Comparison of ENCODE assay signal across 8 mouse cellular contexts in the genomic region with DNA sequence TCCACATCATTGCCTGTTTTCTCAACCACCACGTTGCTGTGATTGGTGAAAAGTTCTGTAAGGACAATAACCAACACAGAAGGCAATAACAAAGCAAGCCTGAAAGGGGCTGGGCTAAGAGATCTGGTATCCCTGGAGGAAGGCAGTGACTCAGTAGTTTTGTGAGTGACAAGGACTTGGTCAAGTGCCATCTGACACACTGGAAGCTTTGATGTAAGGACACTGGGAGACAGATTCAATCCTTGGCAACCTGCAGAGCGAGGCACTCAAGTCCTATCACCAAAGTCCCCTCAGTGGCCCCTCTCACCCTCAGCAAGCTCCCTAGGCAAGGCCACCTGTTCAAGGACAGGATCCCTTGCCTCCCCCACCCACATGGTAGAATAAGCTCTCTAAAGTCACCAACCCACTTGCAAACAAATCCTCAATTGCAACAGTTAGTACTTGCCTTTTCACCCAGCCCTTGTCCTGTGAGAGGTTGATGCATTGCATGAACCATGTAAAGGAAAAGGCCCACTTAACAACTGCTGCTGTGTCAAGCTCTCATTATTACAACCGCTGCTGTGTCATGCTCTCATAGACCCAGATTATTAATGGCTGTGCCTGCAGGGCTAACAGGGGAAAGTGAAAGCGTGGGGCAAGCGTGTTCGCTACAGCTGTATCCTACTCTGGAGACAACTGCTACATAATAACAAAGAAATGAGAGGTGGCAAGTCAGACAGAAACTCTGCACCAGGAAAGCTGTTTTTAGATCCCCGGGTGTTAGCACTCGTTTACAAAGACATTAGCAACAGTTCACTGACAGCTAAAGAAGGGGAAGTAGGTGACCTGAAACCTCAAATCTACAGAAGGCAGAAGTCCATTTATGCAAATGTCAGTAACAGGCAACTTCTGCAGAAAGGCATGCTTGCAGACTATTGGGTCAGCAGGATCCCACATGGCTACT. TPM values are rescaled to one million over a fixed set of nuclear protein-coding genes. Genes with fewer than 3 reads are reported as not detected.
DNase-seq lines count a peak whose midpoint lies in the region; ATAC-seq and TF ChIP-seq lines count a peak whose summit lies in the region.

No protein-coding gene starts in this region.

- DNase-seq in layer of hippocampus, adult 2 months (ENCODE audit: low spot score in 2 of 2): no peak
- DNase-seq in layer of hippocampus, postnatal 36 days: no peak
- DNase-seq in kidney, adult 18-20 months: peak; percentile 32
- peak; percentile 46 for DNase-seq in lung, postnatal 25 days (ENCODE audit: low spot score)
- DNase-seq in spleen, adult 18-20 months: peak; percentile 45 to 46
- no peak for DNase-seq in layer of hippocampus, adult 8-10 months (ENCODE audit: low spot score in 2 of 2)
- DNase-seq in frontal cortex, postnatal 14 days (ENCODE audit: low spot score in 2 of 2): no peak

- peak overlapping the region; percentile 16; the same call in 1 of the 2 replicates for H3K27ac ChIP-seq in layer of hippocampus, adult 2 months

- H3K4me3 ChIP-seq in layer of hippocampus, adult 2 months: no peak overlapping the region; the same call in 1 of the 2 replicates

- ATAC-seq in granulocyte monocyte progenitor cell, adult 5-6 weeks (replicated peaks; ENCODE audit: poor library complexity, severe bottlenecking): peak; percentile 88

- no peak for TF ChIP-seq CTCF in layer of hippocampus, adult 2 months (conservative IDR thresholded peaks at IDR 0.05)

RNA-seq across cellular contexts. Expression of gene Hhat, which starts 18.1 kb away (rescaled TPM):
- 1 to 10 TPM; 1.6 TPM for total RNA-seq in layer of hippocampus, adult 2 months (2021)
- total RNA-seq in layer of hippocampus, postnatal 36 days (2021): 1 to 10 TPM in 1 of 2 experiments, under 1 TPM in 1; 0.62 to 1.3 TPM
- total RNA-seq in granulocyte monocyte progenitor cell, adult 5-6 weeks (2014; fragmentation: Nextera tagmentation): 1.0 and 2.1 TPM in 2 replicates
- 1.6 and 2.4 TPM in 2 replicates for total RNA-seq in granulocyte monocyte progenitor cell, adult 5-6 weeks (2017)
- total RNA-seq in layer of hippocampus, adult 8-10 months (2022): 1 to 10 TPM; 1.4 to 2.1 (median 1.7) TPM

Comparison
In these comparisons a context has a peak if more than half of its experiments do, and no peak if none do; other contexts are left out.
1. DNase-seq: peak in kidney, adult 18-20 months (single experiment), lung, postnatal 25 days (single experiment) and spleen, adult 18-20 months (2 of 2); none in layer of hippocampus, adult 2 months (0 of 2), layer of hippocampus, postnatal 36 days (0 of 2), layer of hippocampus, adult 8-10 months (0 of 2) and frontal cortex, postnatal 14 days (0 of 2).